Mouse (Mus musculus): ENCODE measurements around the gene Pik3r5.

GRCm38 (mm10) chr11:68385021-68385821 is 46.7 kb upstream of the Pik3r5 start:
- no peak for TF ChIP-seq EP300 (IDR thresholded peaks at IDR 0.05; ENCODE audit: low read depth in 1 of 2, low read length in 2 of 2)
- TF ChIP-seq POLR2A (IDR thresholded peaks at IDR 0.05; ENCODE audit: control insufficient read depth in 1 of 2, insufficient read depth in 1 of 2, low read depth in 1 of 2, low read length in 2 of 2, poor library complexity in 1 of 2): no peak
- TF ChIP-seq ZC3H11A (IDR thresholded peaks at IDR 0.05; ENCODE audit: low read depth, low read length): no peak
- TF ChIP-seq CTCF (IDR thresholded peaks at IDR 0.05 in 2 of 3, conservative IDR thresholded peaks at IDR 0.05 in 1 of 3; ENCODE audit: control insufficient read depth in 1 of 3, insufficient read depth in 1 of 3, low read depth in 2 of 3, low read length in 3 of 3, poor library complexity in 1 of 3, severe bottlenecking in 1 of 3): no peak
- no peak for TF ChIP-seq CHD2 (IDR thresholded peaks at IDR 0.05; ENCODE audit: low read length)
- no peak for TF ChIP-seq MAZ (IDR thresholded peaks at IDR 0.05; ENCODE audit: low read depth, low read length)
- TF ChIP-seq ZKSCAN1 (IDR thresholded peaks at IDR 0.05; ENCODE audit: low read depth, low read length): no peak
